Mouse (Mus musculus) MEL (cell line): ENCODE measurements around the gene Clasrp. TPM values are rescaled to one million over a fixed set of nuclear protein-coding genes. Genes with fewer than 3 reads are reported as not detected.
A peak's percentile ranks its signal among the peaks of the same experiment; 100 is the strongest.

Source experiments
- DNase-seq: peaks from one replicate; pipeline ENCODE4 v3.0.0; 2011; ENCODE audit warnings: low read depth, low spot score
- H3K27ac ChIP-seq: 2 replicates; pipeline ENCODE4 v1.5.1; 2012; ENCODE audit warnings: low read depth, mild to moderate bottlenecking, control low read depth, low read length, moderate library complexity; ENCODE audit not compliant: control insufficient read depth
- H3K27me3 ChIP-seq, 2 experiments: fragments of 150-350 bp in 1 of 2; sonication (generic) in 1 of 2; 2 replicates each; pipeline ENCODE4 v1.6.1; 2012; ENCODE audit warnings: low read length in 2 of 2, mild to moderate bottlenecking in 2 of 2, improper control_type of control experiment in 1 of 2, moderate library complexity in 1 of 2; ENCODE audit not compliant: insufficient read depth in 2 of 2, control insufficient read depth in 1 of 2
- H3K36me3 ChIP-seq, 2 experiments: 2 replicates each; pipeline ENCODE4 v1.6.1; 2012 to 2014; ENCODE audit warnings: low read length in 2 of 2, improper control_type of control experiment in 1 of 2, inconsistent platforms in 1 of 2, mild to moderate bottlenecking in 1 of 2; ENCODE audit not compliant: insufficient read depth in 2 of 2, control insufficient read depth in 1 of 2
- H3K4me1 ChIP-seq, 2 experiments: fragments of 150-350 bp in 1 of 2; sonication (generic) in 1 of 2; 2 replicates each; pipeline ENCODE4 v1.6.1; 2012; ENCODE audit warnings: low read length in 2 of 2, improper control_type of control experiment in 1 of 2, mild to moderate bottlenecking in 1 of 2; ENCODE audit not compliant: insufficient read depth in 2 of 2, control insufficient read depth in 1 of 2
- H3K4me3 ChIP-seq, 2 experiments: fragments of 150-350 bp in 1 of 2; sonication (generic) in 1 of 2; 2 replicates each; pipeline ENCODE4 v1.5.1; 2012; ENCODE audit warnings: low read depth in 2 of 2, low read length in 2 of 2, mild to moderate bottlenecking in 2 of 2, moderate library complexity in 2 of 2, control low read depth in 1 of 2, improper control_type of control experiment in 1 of 2; ENCODE audit not compliant: control insufficient read depth in 1 of 2, insufficient read depth in 1 of 2
- H3K79me2 ChIP-seq: 2 replicates; pipeline ENCODE4 v1.6.1; 2012; ENCODE audit warnings: mild to moderate bottlenecking, low read length, moderate library complexity; ENCODE audit not compliant: control insufficient read depth, poor library complexity, insufficient read depth
- H3K9ac ChIP-seq: 2 replicates; pipeline ENCODE4 v1.6.1; 2012; ENCODE audit warnings: low read depth, mild to moderate bottlenecking, control low read depth, low read length, moderate library complexity; ENCODE audit not compliant: control insufficient read depth, poor library complexity, severe bottlenecking
- H3K9me3 ChIP-seq: fragments of 150-350 bp; sonication (generic); replicated peaks from 2 replicates; pipeline ENCODE4 v1.6.1; 2012; ENCODE audit warnings: mild to moderate bottlenecking, low read length, improper control_type of control experiment, moderate library complexity; ENCODE audit not compliant: insufficient read depth
- CHD2 ChIP-seq: IDR thresholded peaks from 2 replicates; pipeline ENCODE4 v1.6.1; 2011; ENCODE audit warnings: low read length, improper control_type of control experiment
- ELF1 ChIP-seq: IDR thresholded peaks from 2 replicates; pipeline ENCODE4 v1.6.1; 2014; ENCODE audit warnings: low read depth, mild to moderate bottlenecking, inconsistent platforms, low read length, improper control_type of control experiment, moderate library complexity
- GABPA ChIP-seq: IDR thresholded peaks from 2 replicates; pipeline ENCODE4 v1.6.1; 2012; ENCODE audit warnings: low read depth, mild to moderate bottlenecking, inconsistent platforms, low read length, improper control_type of control experiment, moderate library complexity
- JUND ChIP-seq: IDR thresholded peaks from 2 replicates; pipeline ENCODE4 v1.6.1; 2011; ENCODE audit warnings: low read depth, mild to moderate bottlenecking, improper control_type of control experiment, low read length
- MAFK ChIP-seq: IDR thresholded peaks from 2 replicates; pipeline ENCODE4 v1.6.1; 2011; ENCODE audit warnings: low read depth, mild to moderate bottlenecking, low read length, improper control_type of control experiment, borderline replicate concordance
- MAX ChIP-seq: IDR thresholded peaks from 2 replicates; pipeline ENCODE4 v1.6.1; 2011; ENCODE audit warnings: low read length, improper control_type of control experiment
- MAZ ChIP-seq: IDR thresholded peaks from 2 replicates; pipeline ENCODE4 v1.6.1; 2012; ENCODE audit warnings: low read depth, mild to moderate bottlenecking, inconsistent platforms, low read length, improper control_type of control experiment
- MEF2A ChIP-seq: IDR thresholded peaks from 2 replicates; pipeline ENCODE4 v1.6.1; 2014; ENCODE audit warnings: low read depth, mild to moderate bottlenecking, inconsistent platforms, low read length, improper control_type of control experiment; ENCODE audit not compliant: poor library complexity, insufficient replicate concordance, severe bottlenecking; ENCODE audit errors: extremely low read depth
- MXI1 ChIP-seq: IDR thresholded peaks from 2 replicates; pipeline ENCODE4 v1.6.1; 2011; ENCODE audit warnings: mild to moderate bottlenecking, low read depth, low read length, improper control_type of control experiment
- POLR2AphosphoS5 ChIP-seq: IDR thresholded peaks from 2 replicates; pipeline ENCODE4 v1.6.1; 2012; ENCODE audit warnings: low read depth, borderline replicate concordance, mild to moderate bottlenecking, inconsistent platforms, low read length, moderate library complexity, mixed read lengths
- RAD21 ChIP-seq: IDR thresholded peaks from 2 replicates; pipeline ENCODE4 v1.6.1; 2011; ENCODE audit warnings: mild to moderate bottlenecking, low read depth, low read length, improper control_type of control experiment
- SIN3A ChIP-seq: IDR thresholded peaks from 2 replicates; pipeline ENCODE4 v1.6.1; 2012; ENCODE audit warnings: low read length, improper control_type of control experiment, inconsistent platforms
- TAL1 ChIP-seq: IDR thresholded peaks from 2 replicates; pipeline ENCODE4 v1.6.1; 2012; ENCODE audit warnings: mild to moderate bottlenecking, inconsistent platforms, low read length, moderate library complexity, mixed read lengths
- TBP ChIP-seq: IDR thresholded peaks from 2 replicates; pipeline ENCODE4 v1.8.0; 2011; ENCODE audit warnings: low read depth, low read length, improper control_type of control experiment
- UBTF ChIP-seq: IDR thresholded peaks from 2 replicates; pipeline ENCODE4 v1.6.1; 2012; ENCODE audit warnings: low read depth, mild to moderate bottlenecking, inconsistent platforms, low read length, improper control_type of control experiment, moderate library complexity, borderline replicate concordance; ENCODE audit not compliant: insufficient read depth
- ZMIZ1 ChIP-seq: IDR thresholded peaks from 2 replicates; pipeline ENCODE4 v1.6.1; 2012; ENCODE audit warnings: low read depth, mild to moderate bottlenecking, inconsistent platforms, low read length, improper control_type of control experiment, moderate library complexity
- ZNF384 ChIP-seq: IDR thresholded peaks from 2 replicates; pipeline ENCODE4 v1.6.1; 2012; ENCODE audit warnings: low read depth, mild to moderate bottlenecking, inconsistent platforms, low read length, improper control_type of control experiment
- polyA plus RNA-seq, 2 experiments: library from polyadenylated mRNA; stranded (reverse) in 1 of 2; unstranded in 1 of 2; fragments of >175 nt in 1 of 2; fragments of >200 nt in 1 of 2; gene quantifications; 2 replicates each; pipeline versions ENCODE4 v1.2.1 to v1.2.4; 2012; ENCODE audit warnings: low replicate concordance in 2 of 2, low read depth in 1 of 2; ENCODE audit not compliant: insufficient read length in 2 of 2, insufficient read depth in 1 of 2, missing spikeins in 1 of 2
- total RNA-seq: library from RNA; depleted of rRNA; stranded (reverse); fragments of 300-350 nt; gene quantifications from 2 replicates; pipeline ENCODE4 v1.2.3, GENCODE M21; 2012

Gene Clasrp
- total and polyA plus RNA-seq, 3 experiments: 31.1 to 62.2 TPM; not detected in 1

GRCm38 (mm10) chr7:19603849-19604605 lies at the start of gene Clasrp (continued):
- TF ChIP-seq MEF2A: no peak
- TF ChIP-seq ZNF384: no peak
- TF ChIP-seq SIN3A: peak; percentile 83
- peak; percentile 25; the same call in 1 of the 2 replicates for TF ChIP-seq MAX

- no peak overlapping the region for H3K9ac ChIP-seq
- no peak for TF ChIP-seq POLR2AphosphoS5
- no peak for TF ChIP-seq MAZ
- TF ChIP-seq MEF2A: no peak
- TF ChIP-seq CHD2: no peak
- no peak for TF ChIP-seq MXI1
- TF ChIP-seq GABPA: no peak
- no peak for TF ChIP-seq MAFK
- no peak for TF ChIP-seq RAD21
- H3K27me3 ChIP-seq: no peaks in the 10 kb centered on the region
- H3K79me2 ChIP-seq: 0 out of 2 replicates have a peak, but pooled peaks cover 1% of the 10 kb centered on the region
- no peaks in the 10 kb centered on the region for H3K9me3 ChIP-seq
- no peak overlapping the region for H3K27ac ChIP-seq
- no peak for DNase-seq
- H3K4me1 ChIP-seq: no peaks in the 10 kb centered on the region
- peaks cover 0 to 15% of the 10 kb centered on the region in 2 experiments; a peak in 2 of 4 replicates for H3K36me3 ChIP-seq
- H3K4me3 ChIP-seq: no peak overlapping the region
Observed at GRCm38 (mm10) chr7:19652614-19653013, 48.3 kb upstream of the Clasrp start.

GRCm38 (mm10) chr7:19651063-19651786 lies 46.9 kb upstream of the Clasrp start:
- TF ChIP-seq JUND (no peak), TBP (no peak), ELF1 (no peak), ZMIZ1 (no peak), UBTF (no peak), TAL1 (no peak)
- H3K9me3 ChIP-seq: no peaks in the 10 kb centered on the region
- no peak overlapping the region for H3K9ac ChIP-seq
- H3K4me3 ChIP-seq: no peak overlapping the region
- H3K79me2 ChIP-seq: no peaks in the 10 kb centered on the region
- H3K36me3 ChIP-seq: peaks cover 0 to 15% of the 10 kb centered on the region in 2 experiments; a peak in 2 of 4 replicates
- no peak for DNase-seq
- H3K27me3 ChIP-seq: no peaks in the 10 kb centered on the region
- no peaks in the 10 kb centered on the region for H3K4me1 ChIP-seq
- H3K27ac ChIP-seq: no peak overlapping the region
